Mouse (Mus musculus) embryonic fibroblast, embryonic 13.5 days (primary cell): ENCODE data around the gene Kat6b. TPM values are rescaled to one million over a fixed set of nuclear protein-coding genes. Genes with fewer than 3 reads are reported as not detected.
A peak's percentile ranks its signal among the peaks of the same experiment; 100 is the strongest.

ENCODE experiments used
- H3K27ac ChIP-seq: 2 replicates; pipeline ENCODE4 v1.5.1; 2012; ENCODE audit warnings: low read length, control low read depth, inconsistent platforms; ENCODE audit not compliant: insufficient read depth
- H3K4me1 ChIP-seq: 2 replicates; pipeline ENCODE4 v1.6.1; 2011; ENCODE audit warnings: low read length; ENCODE audit not compliant: control insufficient read depth, insufficient read depth
- H3K4me3 ChIP-seq: 2 replicates; pipeline ENCODE4 v1.5.1; 2011; ENCODE audit warnings: mild to moderate bottlenecking, control low read depth, low read length; ENCODE audit not compliant: insufficient read depth
- CTCF ChIP-seq: IDR thresholded peaks from 2 replicates; pipeline ENCODE4 v1.5.1; 2011; ENCODE audit warnings: mild to moderate bottlenecking, control low read depth, low read length, moderate library complexity, borderline replicate concordance; ENCODE audit not compliant: insufficient read depth
- POLR2A ChIP-seq: IDR thresholded peaks from 2 replicates; pipeline ENCODE4 v1.6.1; 2011; ENCODE audit warnings: low read depth, mild to moderate bottlenecking, control low read depth, low read length, moderate library complexity
- polyA plus RNA-seq: library from polyadenylated mRNA; stranded (reverse); fragments of >200 nt; gene quantifications from 2 replicates; pipeline ENCODE4 v1.2.4, GENCODE M21; 2011; ENCODE audit warnings: low read depth; ENCODE audit not compliant: missing spikeins, insufficient read length

Gene Kat6b
- polyA plus RNA-seq, 1 experiment = 32.3 TPM

GRCm38 (mm10) chr14:21540361-21540760, 59.1 kb downstream of the Kat6b start:
- TF ChIP-seq POLR2A (no peak), CTCF (no peak)
- Histone ChIP-seq H3K4me1 (peaks cover 6% of the 10 kb centered on the region), H3K27ac (no peak overlapping the region), H3K4me3 (no peak overlapping the region)

- Histone ChIP-seq H3K4me3 (no peak overlapping the region), H3K4me1 (peaks cover 32% of the 10 kb centered on the region), H3K27ac (no peak overlapping the region)
- TF ChIP-seq POLR2A = no peak
- no peak for TF ChIP-seq CTCF
Measured at GRCm38 (mm10) chr14:21545529-21545928, 64.3 kb downstream of the Kat6b start.

- Histone ChIP-seq H3K4me3 (no peak overlapping the region), H3K4me1 (peaks cover 32% of the 10 kb centered on the region), H3K27ac (peak overlapping the region; percentile 87)
- TF ChIP-seq POLR2A (no peak), CTCF (no peak)
Measured at GRCm38 (mm10) chr14:21546351-21546750, 65.1 kb downstream of the Kat6b start.

GRCm38 (mm10) chr14:21547297-21547696, 66.1 kb downstream of the Kat6b start:
- H3K4me1 ChIP-seq = peaks cover 32% of the 10 kb centered on the region
- TF ChIP-seq CTCF = no peak
- peak overlapping the region; percentile 87 for H3K27ac ChIP-seq
- H3K4me3 ChIP-seq = no peak overlapping the region

GRCm38 (mm10) chr14:21547965-21548364, 66.7 kb downstream of the Kat6b start:
- peak overlapping the region; percentile 87 for H3K27ac ChIP-seq
- TF ChIP-seq CTCF (no peak), POLR2A (no peak)
- H3K4me1 ChIP-seq = peaks cover 33% of the 10 kb centered on the region
- no peak overlapping the region for H3K4me3 ChIP-seq

- TF ChIP-seq CTCF = no peak
- TF ChIP-seq POLR2A = no peak
- no peak overlapping the region for H3K4me3 ChIP-seq
- peaks cover 38% of the 10 kb centered on the region for H3K4me1 ChIP-seq
- peak overlapping the region; percentile 27; the same call in 1 of the 2 replicates for H3K27ac ChIP-seq
Measured at GRCm38 (mm10) chr14:21548952-21549607, 67.8 kb downstream of the Kat6b start.

GRCm38 (mm10) chr14:21549608-21550115, 68.4 kb downstream of the Kat6b start:
- no peak overlapping the region for H3K27ac ChIP-seq
- TF ChIP-seq CTCF (no peak), POLR2A (no peak)
- no peak overlapping the region for H3K4me3 ChIP-seq
- H3K4me1 ChIP-seq = peaks cover 38% of the 10 kb centered on the region

GRCm38 (mm10) chr14:21550576-21550975, 69.3 kb downstream of the Kat6b start:
- Histone ChIP-seq H3K4me1 (peaks cover 33% of the 10 kb centered on the region), H3K4me3 (no peak overlapping the region), H3K27ac (no peak overlapping the region)
- TF ChIP-seq CTCF (no peak), POLR2A (no peak)

GRCm38 (mm10) chr14:21551655-21552054, 70.4 kb downstream of the Kat6b start:
- no peak overlapping the region for H3K4me3 ChIP-seq
- TF ChIP-seq POLR2A = no peak
- no peak for TF ChIP-seq CTCF
- H3K4me1 ChIP-seq = peaks cover 24% of the 10 kb centered on the region
- H3K27ac ChIP-seq = no peak overlapping the region

GRCm38 (mm10) chr14:21552958-21553357, 71.7 kb downstream of the Kat6b start:
- Histone ChIP-seq H3K4me3 (no peak overlapping the region), H3K27ac (no peak overlapping the region), H3K4me1 (peaks cover 14% of the 10 kb centered on the region)
- no peak for TF ChIP-seq CTCF
- no peak for TF ChIP-seq POLR2A

GRCm38 (mm10) chr14:21554046-21554445, 72.8 kb downstream of the Kat6b start:
- peaks cover 11% of the 10 kb centered on the region for H3K4me1 ChIP-seq
- no peak overlapping the region for H3K4me3 ChIP-seq
- TF ChIP-seq POLR2A (no peak), CTCF (no peak)

More at GRCm38 (mm10) chr14:21554046-21554445, 72.8 kb downstream of the Kat6b start:
- no peak overlapping the region for H3K27ac ChIP-seq
